Mouse (Mus musculus) heart, adult 2 months (tissue): Measurements from ENCODE around the gene Psma1. TPM values are rescaled to one million over a fixed set of nuclear protein-coding genes. Genes with fewer than 3 reads are reported as not detected.

Source experiments
- DNase-seq, 2 experiments: peaks; one replicate each; pipeline ENCODE4 v3.0.0; 2021
- H3K27ac ChIP-seq: fragments of 200-600 bp; 2 replicates; pipeline ENCODE4 v1.8.1; 2022
- H3K27me3 ChIP-seq: fragments of 200-500 bp; 2 replicates; pipeline ENCODE4 v1.6.1; 2012; ENCODE audit warnings: mild to moderate bottlenecking, low read length, inconsistent platforms, mixed read lengths; ENCODE audit not compliant: control insufficient read depth, insufficient read depth
- H3K36me3 ChIP-seq: fragments of 200-500 bp; 2 replicates; pipeline ENCODE4 v1.6.1; 2012; ENCODE audit warnings: low read length, inconsistent platforms; ENCODE audit not compliant: control insufficient read depth, insufficient read depth
- H3K4me1 ChIP-seq: fragments of 200-500 bp; 2 replicates; pipeline ENCODE4 v1.6.1; 2011; ENCODE audit warnings: low read length; ENCODE audit not compliant: control insufficient read depth, insufficient read depth
- H3K4me3 ChIP-seq: fragments of 200-600 bp; 2 replicates; pipeline ENCODE4 v1.8.1; 2022
- H3K79me2 ChIP-seq: fragments of 200-500 bp; replicated peaks from 2 replicates; pipeline ENCODE4 v1.6.1; 2012; ENCODE audit warnings: mild to moderate bottlenecking, inconsistent platforms, low read length, moderate library complexity, mixed read lengths; ENCODE audit not compliant: control insufficient read depth, insufficient read depth
- H3K9ac ChIP-seq: fragments of 200-500 bp; 2 replicates; pipeline ENCODE4 v1.6.1; 2012; ENCODE audit warnings: low read depth, mild to moderate bottlenecking, control low read depth, inconsistent platforms, low read length, mixed read lengths
- CTCF ChIP-seq: fragments of 200-600 bp; IDR thresholded peaks from 2 replicates; pipeline ENCODE4 v1.8.1; 2022; ENCODE audit warnings: antibody characterized with exemption, mild to moderate bottlenecking, moderate library complexity
- EP300 ChIP-seq: fragments of 200-500 bp; IDR thresholded peaks from 2 replicates; pipeline ENCODE4 v1.6.1; 2011; ENCODE audit warnings: low read depth, low read length, control low read depth; ENCODE audit not compliant: insufficient read depth
- POLR2A ChIP-seq: fragments of 200-500 bp; IDR thresholded peaks from 2 replicates; pipeline ENCODE4 v1.6.1; 2011; ENCODE audit warnings: mild to moderate bottlenecking, low read depth, low read length, control low read depth; ENCODE audit not compliant: insufficient read depth
- WGBS: fragments of 180-500 bp; shearing (Covaris S2); methylation state at CpG from one replicate; pipeline ENCODE4 v1.1.7; 2018; 5-methylcytosine and 5-hydroxymethylcytosine counted together
- intact Hi-C: fragments of 180-260 bp; cut with DNase I; formaldehyde crosslinking; loops from one replicate; pipeline ENCODE4 v1.15.1; 2025
- polyA plus RNA-seq: library from polyadenylated mRNA; depleted of rRNA; stranded (reverse); fragments of >200 nt; gene quantifications from 2 replicates; pipeline ENCODE4 v1.2.3, GENCODE M21; 2012
- total RNA-seq, 2 experiments: library from RNA; stranded (reverse); gene quantifications; 2 replicates each; pipeline ENCODE4 v1.2.3; 2021

Gene Psma1
- total and polyA plus RNA-seq, 3 experiments: 116 to 142 (median 132) TPM

GRCm38 (mm10) chr7:114253885-114254833 lies 21.8 kb downstream of the Psma1 start, which contains the start of gene Copb1:
TSS of gene Copb1 (minus strand) at chr7:114254711.
- peak within 1 kb of the TSS; percentile 94 for H3K27ac ChIP-seq
- intact Hi-C loops: loop anchor here (1.0 to 5.0 kb wide), 2 partner anchors 22 to 137 kb away; partner anchors contain the start of genes Psma1 and Rras2
- TF ChIP-seq EP300 (peak; percentile 74), POLR2A (peak; percentile 78), CTCF (peak; percentile 26; the same call in 1 of the 2 replicates)
- peaks cover 5% of the 10 kb centered on the region for H3K36me3 ChIP-seq
- H3K27me3 ChIP-seq: no peaks in the 10 kb centered on the region
- under 1% methylated on average over 73 of the region's 75 CpGs for WGBS
- peak; percentile 94 to 95 for DNase-seq
- peak within 1 kb of the TSS; percentile 95 for H3K9ac ChIP-seq
- peak within 1 kb of the TSS; percentile 70 for H3K4me3 ChIP-seq
- peaks cover 2% of the 10 kb centered on the region; the same call in 1 of the 2 replicates for H3K4me1 ChIP-seq
- peaks cover 6% of the 10 kb centered on the region for H3K79me2 ChIP-seq

DNA sequence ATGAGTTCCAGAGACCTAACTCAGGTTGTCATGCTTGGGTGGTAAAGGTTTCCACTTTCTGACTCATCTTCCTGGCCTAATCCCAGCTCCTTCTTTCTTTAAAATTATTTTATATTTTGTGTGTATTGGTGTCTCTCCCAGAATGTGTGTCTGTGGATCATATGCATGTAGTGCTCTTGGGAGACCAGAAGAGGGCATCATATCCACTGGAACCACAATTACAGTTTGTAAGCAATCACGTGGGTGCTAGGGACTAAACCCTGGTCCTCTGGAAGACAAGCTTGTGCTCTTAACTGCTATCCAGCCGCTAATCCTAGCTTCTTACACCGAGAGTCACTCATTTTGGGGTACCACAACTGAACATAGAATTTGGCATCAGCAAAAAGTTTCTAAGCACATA lies 24.2 kb downstream of the Psma1 start:
- intact Hi-C loops: loop anchor here (5.0 kb wide), 1 partner anchor 134 kb away; the partner anchor contains the start of gene Rras2

GRCm38 (mm10) chr7:114233980-114234379 lies 41.9 kb downstream of the Psma1 start:
- WGBS: 78% methylated on average over 7 of the region's 7 CpGs
- intact Hi-C loops: no loop called here
- DNase-seq: no peak
- Histone ChIP-seq H3K27me3 (no peaks in the 10 kb centered on the region), H3K4me1 (no peaks in the 10 kb centered on the region), H3K79me2 (no peaks in the 10 kb centered on the region), H3K27ac (no peak overlapping the region), H3K36me3 (peaks cover 4% of the 10 kb centered on the region), H3K4me3 (no peak overlapping the region), H3K9ac (no peak overlapping the region)
- no peak for TF ChIP-seq CTCF
- TF ChIP-seq EP300: no peak
- no peak for TF ChIP-seq POLR2A

More for the DNA sequence above, 24.2 kb downstream of the Psma1 start:
- peaks cover 13% of the 10 kb centered on the region for H3K36me3 ChIP-seq
- no peak overlapping the region for H3K9ac ChIP-seq
- H3K79me2 ChIP-seq: peaks cover 6% of the 10 kb centered on the region
- no peak for DNase-seq
- no peak overlapping the region for H3K4me3 ChIP-seq
- peaks cover 2% of the 10 kb centered on the region; the same call in 1 of the 2 replicates for H3K4me1 ChIP-seq
- H3K27ac ChIP-seq: no peak overlapping the region
- TF ChIP-seq CTCF (peak; percentile 49), EP300 (no peak), POLR2A (no peak)
- H3K27me3 ChIP-seq: no peaks in the 10 kb centered on the region
- WGBS: 92% methylated on average over 3 of the region's 3 CpGs

DNA sequence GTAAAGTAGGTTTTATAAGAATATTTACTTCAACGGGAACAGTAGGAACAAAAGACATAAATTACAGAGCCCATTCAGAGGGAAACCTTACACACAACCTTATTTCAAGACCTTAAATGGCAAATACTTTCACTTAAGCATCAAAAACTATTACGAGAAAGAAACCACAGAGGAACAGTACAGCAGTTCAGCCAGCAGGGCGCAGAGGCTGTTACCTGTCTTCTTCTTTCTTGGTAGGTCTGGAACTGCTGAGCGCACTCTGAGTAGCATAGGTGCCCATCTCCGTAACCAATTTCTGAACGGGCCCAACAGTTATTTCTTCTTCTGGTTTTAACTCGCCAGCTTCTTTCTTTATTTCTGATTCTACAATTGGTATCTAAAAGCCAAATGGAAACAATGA lies 42.9 kb downstream of the Psma1 start:
- Histone ChIP-seq H3K27me3 (no peaks in the 10 kb centered on the region), H3K36me3 (peaks cover 4% of the 10 kb centered on the region), H3K27ac (no peak overlapping the region), H3K79me2 (no peaks in the 10 kb centered on the region), H3K9ac (no peak overlapping the region), H3K4me1 (no peaks in the 10 kb centered on the region), H3K4me3 (no peak overlapping the region)
- TF ChIP-seq CTCF (no peak), EP300 (no peak), POLR2A (no peak)
- intact Hi-C loops: no loop called here
- 89% methylated on average over 7 of the region's 7 CpGs for WGBS
- no peak for DNase-seq

- TF ChIP-seq CTCF: no peak
- no peak for TF ChIP-seq EP300
- no peak overlapping the region for H3K27ac ChIP-seq
- intact Hi-C loops: no loop called here
Measured at GRCm38 (mm10) chr7:114231857-114232256, 44.1 kb downstream of the Psma1 start.

DNA sequence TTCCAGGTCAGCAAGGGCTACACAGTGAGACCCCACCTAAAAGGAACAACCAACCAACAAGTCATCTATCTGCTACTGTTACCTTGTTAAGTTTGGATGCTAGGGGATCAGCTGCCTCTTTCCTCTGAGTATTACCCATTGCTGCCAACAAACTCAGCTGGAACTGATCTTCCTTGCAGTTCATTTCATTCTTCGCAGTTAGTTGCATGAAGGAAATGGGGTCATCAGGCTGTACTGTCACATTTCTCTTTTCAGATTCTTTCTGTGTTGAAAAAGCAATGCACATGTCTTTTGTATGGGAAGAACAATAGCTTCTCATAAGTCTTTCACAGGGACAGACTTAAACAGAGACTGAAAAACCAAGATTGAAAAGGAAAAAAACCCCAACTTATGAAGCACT lies 49.4 kb downstream of the Psma1 start:
- 89% methylated on average over 1 of the region's 1 CpGs for WGBS
- Histone ChIP-seq H3K4me3 (no peak overlapping the region), H3K79me2 (no peaks in the 10 kb centered on the region), H3K27ac (no peak overlapping the region), H3K4me1 (no peaks in the 10 kb centered on the region), H3K9ac (no peak overlapping the region), H3K36me3 (peaks cover 7% of the 10 kb centered on the region), H3K27me3 (no peaks in the 10 kb centered on the region)
- no peak for DNase-seq
- intact Hi-C loops: no loop called here
- TF ChIP-seq CTCF (no peak), EP300 (no peak), POLR2A (no peak)

More at GRCm38 (mm10) chr7:114231857-114232256, 44.1 kb downstream of the Psma1 start:
- Histone ChIP-seq H3K79me2 (no peaks in the 10 kb centered on the region), H3K36me3 (peaks cover 2% of the 10 kb centered on the region), H3K4me1 (no peaks in the 10 kb centered on the region), H3K9ac (no peak overlapping the region), H3K4me3 (no peak overlapping the region), H3K27me3 (no peaks in the 10 kb centered on the region)
- DNase-seq: no peak
- 100% methylated on average over 3 of the region's 3 CpGs for WGBS
